Mouse (Mus musculus) liver, embryonic 16.5 days (tissue): ENCODE measurements around the gene Pcsk6. TPM values are rescaled to one million over a fixed set of nuclear protein-coding genes. Genes with fewer than 3 reads are reported as not detected.
A peak's percentile ranks its signal among the peaks of the same experiment; 100 is the strongest.

ENCODE experiments used
- ATAC-seq: fragments of 200-750 bp; cut with Nextera tagmentation; 2 replicates; pipeline ENCODE4 v1.8.0; 2017; ENCODE audit warnings: low read depth, mild to moderate bottlenecking, moderate number of reproducible peaks, moderate library complexity
- H3K27ac ChIP-seq: fragments of 300-500 bp; sonication (generic); 2 replicates; pipeline ENCODE4 v1.5.1; 2014; ENCODE audit warnings: mild to moderate bottlenecking, low read length
- H3K27me3 ChIP-seq: fragments of 300-500 bp; sonication (generic); 2 replicates; pipeline ENCODE4 v1.6.1; 2014; ENCODE audit warnings: low read depth, low read length, mixed read lengths; ENCODE audit not compliant: control insufficient read depth, insufficient read depth
- H3K36me3 ChIP-seq: fragments of 300-500 bp; sonication (generic); 2 replicates; pipeline ENCODE4 v1.6.1; 2014; ENCODE audit warnings: mild to moderate bottlenecking; ENCODE audit not compliant: control insufficient read depth, insufficient read depth
- H3K4me1 ChIP-seq: fragments of 300-500 bp; sonication (generic); 2 replicates; pipeline ENCODE4 v1.6.1; 2014; ENCODE audit warnings: low read depth, low read length, mixed read lengths; ENCODE audit not compliant: control insufficient read depth
- H3K4me2 ChIP-seq: fragments of 300-500 bp; sonication (generic); 2 replicates; pipeline ENCODE4 v1.6.1; 2014; ENCODE audit warnings: low read depth, low read length, mixed read lengths
- H3K4me3 ChIP-seq: fragments of 300-500 bp; sonication (generic); 2 replicates; pipeline ENCODE4 v1.5.1; 2014; ENCODE audit warnings: low read depth, mild to moderate bottlenecking, low read length
- H3K9ac ChIP-seq: fragments of 300-500 bp; sonication (generic); 2 replicates; pipeline ENCODE4 v1.6.1; 2014; ENCODE audit warnings: low read depth, low read length
- H3K9me3 ChIP-seq: fragments of 300-500 bp; sonication (generic); replicated peaks from 2 replicates; pipeline ENCODE4 v1.6.1; 2016; ENCODE audit warnings: low read length; ENCODE audit not compliant: control insufficient read depth
- whole genome bisulfite sequencing: fragments of 180-500 bp; shearing (Covaris S2); extraction: QIAGEN DNeasy Blood & Tissue Kit; methylation state at CpG from one replicate; pipeline ENCODE4 v1.1.7; 2014; ENCODE audit not compliant: insufficient replicate concordance; 5-methylcytosine and 5-hydroxymethylcytosine counted together
- polyA plus RNA-seq: library from polyadenylated mRNA; unstranded; fragments of >200 nt; fragmentation: Nextera tagmentation; extraction: Ambion mirVana; gene quantifications from 2 replicates; pipeline ENCODE4 v1.2.1, GENCODE M21; 2015

Gene Pcsk6
- polyA plus RNA-seq, 1 experiment from 2014 or later: 1.5 TPM

DNA sequence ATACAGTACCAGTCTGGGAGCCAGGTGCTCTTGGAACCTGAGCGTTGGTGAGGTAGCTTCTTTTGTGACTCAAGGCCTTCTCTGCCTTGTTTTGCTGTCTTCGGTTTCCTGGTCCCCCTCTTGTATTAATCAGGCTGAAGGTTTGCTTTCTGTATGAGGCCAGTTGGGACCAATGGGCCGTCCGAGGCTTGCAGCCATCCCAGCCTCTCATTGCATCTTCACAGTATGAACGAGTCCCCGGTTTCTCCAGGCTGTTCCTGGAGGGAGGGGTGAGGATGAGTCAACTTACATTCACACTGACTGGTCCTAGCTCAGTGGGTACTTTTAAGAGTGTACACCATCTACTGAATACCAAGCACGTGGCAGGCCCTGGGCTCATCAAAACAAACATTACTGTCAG lies 553 bp upstream of the Pcsk6 start:
- Histone ChIP-seq H3K4me1 (no peaks in the 10 kb centered on the region), H3K9ac (no peak overlapping the region), H3K4me2 (no peak overlapping the region), H3K27ac (no peak overlapping the region), H3K4me3 (no peak overlapping the region), H3K27me3 (peaks cover 61% of the 10 kb centered on the region), H3K9me3 (no peaks in the 10 kb centered on the region), H3K36me3 (no peaks in the 10 kb centered on the region)
- ATAC-seq: no peak
- WGBS: 41% methylated on average over 7 of the region's 7 CpGs

DNA sequence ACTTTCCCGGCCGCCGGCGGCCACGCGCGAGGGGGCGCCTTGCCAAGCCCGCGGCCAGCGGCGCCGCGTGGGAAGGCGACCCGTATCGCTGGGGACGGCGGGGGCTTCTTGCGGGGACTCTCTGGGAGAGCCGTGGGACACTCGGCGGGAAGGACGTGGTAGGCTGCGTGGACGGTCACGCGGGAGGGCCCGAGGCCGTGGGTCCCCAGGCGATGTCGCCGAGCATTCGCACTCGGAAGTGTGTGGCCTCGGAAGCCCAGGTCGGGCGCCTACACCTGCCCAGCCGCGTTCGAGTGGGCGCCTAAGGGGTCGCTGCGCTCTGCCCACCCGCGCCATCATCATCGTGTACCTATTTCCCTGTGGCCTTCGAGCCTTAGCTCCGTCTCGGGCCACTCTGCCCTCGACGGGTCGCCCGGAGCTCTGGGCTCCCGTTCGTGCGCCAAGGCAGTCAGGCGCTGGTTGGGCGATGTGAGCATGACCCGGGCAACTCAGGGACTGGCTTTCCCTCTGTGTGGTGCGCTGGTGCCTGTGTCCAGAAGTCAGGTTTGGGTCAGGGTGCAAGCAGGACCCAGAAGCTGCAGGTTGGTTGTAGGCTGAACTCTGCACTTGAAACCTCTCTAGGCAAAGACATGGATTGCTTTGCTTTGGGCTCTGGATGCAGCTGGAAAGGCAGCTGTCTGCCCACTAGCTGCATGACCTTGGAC lies 1.1 kb downstream of the Pcsk6 start:
- H3K27ac ChIP-seq: no peak overlapping the region
- ATAC-seq: peak; percentile 19; the same call in 1 of the 2 replicates

DNA sequence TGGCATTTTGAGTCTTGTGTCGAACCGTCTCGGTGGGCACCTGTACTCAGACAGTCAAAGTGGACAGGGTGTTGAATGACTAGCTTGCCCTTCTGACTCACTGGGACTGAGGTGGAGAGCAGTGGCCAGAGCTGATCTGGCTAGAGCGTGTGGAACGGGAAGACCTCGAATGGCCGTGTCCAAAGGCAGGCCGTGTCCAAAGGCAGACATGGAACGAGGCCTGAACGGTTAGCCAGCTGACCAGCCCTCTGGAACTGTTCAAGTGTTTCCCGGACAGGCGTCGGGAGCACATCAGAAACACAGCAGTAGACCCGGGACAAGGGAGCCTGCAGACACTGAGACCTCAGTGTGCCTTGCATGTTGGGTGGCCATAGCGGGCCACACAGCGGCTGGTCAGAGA lies 7.6 kb downstream of the Pcsk6 start:
- 80% methylated on average over 16 of the region's 16 CpGs for WGBS
- no peak overlapping the region for H3K4me2 ChIP-seq
- no peak for ATAC-seq
- H3K9ac ChIP-seq: no peak overlapping the region
- peaks cover 10% of the 10 kb centered on the region for H3K4me1 ChIP-seq
- peaks cover 9% of the 10 kb centered on the region for H3K27me3 ChIP-seq
- H3K27ac ChIP-seq: no peak overlapping the region
- no peaks in the 10 kb centered on the region for H3K36me3 ChIP-seq
- no peaks in the 10 kb centered on the region for H3K9me3 ChIP-seq
- H3K4me3 ChIP-seq: no peak overlapping the region

More for the DNA sequence above, 1.1 kb downstream of the Pcsk6 start:
- Histone ChIP-seq H3K9ac (peak overlapping the region; percentile 39; the same call in 1 of the 2 replicates), H3K4me2 (peak overlapping the region; percentile 74), H3K9me3 (no peaks in the 10 kb centered on the region), H3K27me3 (peaks cover 58% of the 10 kb centered on the region), H3K4me3 (peak overlapping the region; percentile 58), H3K36me3 (no peaks in the 10 kb centered on the region), H3K4me1 (no peaks in the 10 kb centered on the region)
- 4% methylated on average over 61 of the region's 61 CpGs for WGBS

- Histone ChIP-seq H3K4me2 (no peak overlapping the region), H3K27ac (no peak overlapping the region), H3K27me3 (peaks cover 8% of the 10 kb centered on the region), H3K4me1 (peaks cover 14% of the 10 kb centered on the region), H3K4me3 (no peak overlapping the region), H3K9ac (no peak overlapping the region), H3K9me3 (no peaks in the 10 kb centered on the region), H3K36me3 (no peaks in the 10 kb centered on the region)
- WGBS: 69% methylated on average over 5 of the region's 5 CpGs
- ATAC-seq: no peak
Measured at GRCm38 (mm10) chr7:65869794-65870193, 8.3 kb downstream of the Pcsk6 start.

GRCm38 (mm10) chr7:65870227-65870626 lies 8.7 kb downstream of the Pcsk6 start:
- no peak for ATAC-seq

GRCm38 (mm10) chr7:65870928-65871580 lies 9.5 kb downstream of the Pcsk6 start:
- no peak overlapping the region for H3K4me2 ChIP-seq
- ATAC-seq: no peak
- H3K9me3 ChIP-seq: no peaks in the 10 kb centered on the region
- peaks cover 14% of the 10 kb centered on the region for H3K4me1 ChIP-seq
- H3K27ac ChIP-seq: no peak overlapping the region
- no peak overlapping the region for H3K9ac ChIP-seq
- H3K36me3 ChIP-seq: no peaks in the 10 kb centered on the region
- no peaks in the 10 kb centered on the region for H3K27me3 ChIP-seq
- H3K4me3 ChIP-seq: no peak overlapping the region
- 60% methylated on average over 10 of the region's 10 CpGs for WGBS

More at GRCm38 (mm10) chr7:65870227-65870626, 8.7 kb downstream of the Pcsk6 start:
- H3K9ac ChIP-seq: no peak overlapping the region
- H3K4me2 ChIP-seq: no peak overlapping the region
- no peaks in the 10 kb centered on the region for H3K36me3 ChIP-seq
- WGBS: 63% methylated on average over 5 of the region's 5 CpGs
- H3K9me3 ChIP-seq: no peaks in the 10 kb centered on the region
- peaks cover 5% of the 10 kb centered on the region for H3K27me3 ChIP-seq
- peaks cover 14% of the 10 kb centered on the region for H3K4me1 ChIP-seq
- no peak overlapping the region for H3K27ac ChIP-seq
- H3K4me3 ChIP-seq: no peak overlapping the region

DNA sequence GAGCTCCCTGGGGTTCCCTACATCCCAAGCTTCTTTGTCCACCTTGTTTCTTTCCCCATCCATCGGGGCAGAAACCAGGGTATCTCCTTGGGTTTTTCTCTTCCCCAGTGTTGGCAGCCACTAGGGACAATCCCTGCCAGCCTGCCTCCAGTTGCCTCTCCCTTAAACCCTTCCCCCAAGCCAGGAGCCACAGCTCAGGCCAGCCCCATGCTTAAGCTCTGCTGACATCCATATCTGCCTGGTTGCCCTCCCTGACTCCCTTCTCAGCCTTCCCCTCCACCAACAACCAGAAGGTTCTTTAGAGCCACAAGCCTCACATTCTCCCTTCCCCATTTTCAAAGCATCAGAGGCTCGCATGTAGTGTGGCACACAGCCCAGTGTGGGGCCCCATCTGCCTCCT lies 10.3 kb downstream of the Pcsk6 start:
- 63% methylated on average over 2 of the region's 2 CpGs for WGBS
- ATAC-seq: no peak
- H3K27me3 ChIP-seq: no peaks in the 10 kb centered on the region

DNA sequence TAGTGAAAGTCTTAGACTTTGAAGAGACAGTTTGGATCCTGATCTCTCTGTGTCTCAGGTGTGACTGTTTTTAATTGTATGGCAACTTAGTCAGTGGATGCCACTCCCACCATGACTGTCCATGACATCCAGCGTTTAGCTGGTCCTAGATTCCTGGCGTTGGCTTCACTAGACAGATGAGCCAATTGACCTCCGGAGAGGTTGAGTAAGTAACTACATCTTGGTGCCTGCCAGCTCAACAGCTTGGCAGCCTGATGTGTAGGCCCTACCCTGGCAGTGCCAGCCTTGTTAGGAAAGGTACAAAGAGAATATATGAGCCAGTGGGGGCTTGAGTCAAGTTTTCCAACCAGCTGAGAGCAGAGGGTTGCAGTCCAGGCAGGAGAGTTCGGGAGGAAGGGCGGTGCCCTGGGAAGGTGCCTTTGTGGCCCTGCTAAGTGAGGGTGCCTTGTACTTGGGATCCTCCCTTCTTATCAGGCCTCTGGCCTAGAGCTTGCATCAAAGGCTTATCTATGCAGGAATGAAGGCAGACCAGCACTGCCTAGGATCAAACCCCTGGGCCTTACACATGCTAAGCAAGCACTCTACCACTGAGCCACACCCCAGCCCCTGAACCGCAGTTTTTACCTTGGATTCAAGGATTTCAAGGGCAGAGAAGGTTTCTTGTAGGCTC lies 11.8 kb downstream of the Pcsk6 start:
- no peak overlapping the region for H3K9ac ChIP-seq
- H3K27ac ChIP-seq: peak overlapping the region; percentile 58; the same call in 1 of the 2 replicates
- no peaks in the 10 kb centered on the region for H3K36me3 ChIP-seq
- no peaks in the 10 kb centered on the region for H3K9me3 ChIP-seq
- no peaks in the 10 kb centered on the region for H3K27me3 ChIP-seq
- no peak overlapping the region for H3K4me3 ChIP-seq
- ATAC-seq: peak; percentile 94
- WGBS: 57% methylated on average over 6 of the region's 6 CpGs
- peaks cover 14% of the 10 kb centered on the region for H3K4me1 ChIP-seq
- peak overlapping the region; percentile 24; the same call in 1 of the 2 replicates for H3K4me2 ChIP-seq

More for the DNA sequence above, 10.3 kb downstream of the Pcsk6 start:
- H3K36me3 ChIP-seq: no peaks in the 10 kb centered on the region
- H3K4me1 ChIP-seq: peaks cover 14% of the 10 kb centered on the region
- no peak overlapping the region for H3K9ac ChIP-seq
- no peak overlapping the region for H3K27ac ChIP-seq
- H3K9me3 ChIP-seq: no peaks in the 10 kb centered on the region
- H3K4me2 ChIP-seq: no peak overlapping the region
- no peak overlapping the region for H3K4me3 ChIP-seq
